Mouse (Mus musculus): ENCODE results near the gene Mrtfa. TPM values are rescaled to one million over a fixed set of nuclear protein-coding genes. Genes with fewer than 3 reads are reported as not detected.

Mrtfa gene
- polyA plus RNA-seq, 1 experiment from 2014 or later = 14.7 TPM

- WGBS = 95% methylated on average over 9 of the region's 9 CpGs
- H3K36me3 ChIP-seq (ENCODE audit: control insufficient read depth, insufficient read depth, low read length) = no peaks in the 10 kb centered on the region
- peaks cover under 1% of the 10 kb centered on the region; the same call in 1 of the 2 replicates for H3K9me3 ChIP-seq (ENCODE audit: control insufficient read depth, low read length)
- H3K27ac ChIP-seq (replicated peaks in 1 of 2; ENCODE audit: control insufficient read depth in 1 of 2, insufficient read depth in 1 of 2, low read depth in 2 of 2, low read length in 2 of 2) = no peak overlapping the region
- H3K4me1 ChIP-seq (ENCODE audit: control insufficient read depth in 2 of 2, insufficient read depth in 2 of 2, low read length in 2 of 2) = peaks cover 4 to 8% of the 10 kb centered on the region in 2 experiments; a peak in 2 of 4 replicates
- ATAC-seq (ENCODE audit: insufficient number of reproducible peaks, insufficient read depth, low FRiP score, low read depth) = no peak
- no peaks in the 10 kb centered on the region for H3K27me3 ChIP-seq (ENCODE audit: control insufficient read depth, insufficient read depth, low read length)
- no peak overlapping the region for H3K4me3 ChIP-seq (ENCODE audit: control insufficient read depth in 1 of 2, insufficient read depth in 1 of 2, low read depth in 1 of 2, low read length in 2 of 2)
- no peak overlapping the region for H3K4me2 ChIP-seq (ENCODE audit: low read length)
- H3K9ac ChIP-seq (ENCODE audit: low read length) = no peak overlapping the region
Measured at GRCm38 (mm10) chr15:81080405-81080804, 110.2 kb downstream of the Mrtfa start.

GRCm38 (mm10) chr15:81079255-81079654 is 111.3 kb downstream of the Mrtfa start:
- no peak for ATAC-seq (ENCODE audit: insufficient number of reproducible peaks, insufficient read depth, low FRiP score, low read depth)
- no peak overlapping the region for H3K4me3 ChIP-seq (ENCODE audit: control insufficient read depth in 1 of 2, insufficient read depth in 1 of 2, low read depth in 1 of 2, low read length in 2 of 2)
- H3K9me3 ChIP-seq (ENCODE audit: control insufficient read depth, low read length) = peaks cover 6% of the 10 kb centered on the region; the same call in 1 of the 2 replicates
- no peak overlapping the region for H3K4me2 ChIP-seq (ENCODE audit: low read length)
- H3K4me1 ChIP-seq (ENCODE audit: control insufficient read depth in 2 of 2, insufficient read depth in 2 of 2, low read length in 2 of 2) = peaks cover 4 to 8% of the 10 kb centered on the region in 2 experiments; a peak in 1 of 4 replicates
- no peak overlapping the region for H3K27ac ChIP-seq (replicated peaks in 1 of 2; ENCODE audit: control insufficient read depth in 1 of 2, insufficient read depth in 1 of 2, low read depth in 2 of 2, low read length in 2 of 2)
- no peak overlapping the region for H3K9ac ChIP-seq (ENCODE audit: low read length)
- H3K27me3 ChIP-seq (ENCODE audit: control insufficient read depth, insufficient read depth, low read length) = no peaks in the 10 kb centered on the region
- H3K36me3 ChIP-seq (ENCODE audit: control insufficient read depth, insufficient read depth, low read length) = no peaks in the 10 kb centered on the region
- 70% methylated on average over 3 of the region's 3 CpGs for WGBS

GRCm38 (mm10) chr15:81077551-81077950 is 113.0 kb downstream of the Mrtfa start:
- Histone ChIP-seq H3K9me3 (ENCODE audit: control insufficient read depth, low read length) (peaks cover 6% of the 10 kb centered on the region; the same call in 1 of the 2 replicates), H3K4me3 (ENCODE audit: control insufficient read depth in 1 of 2, insufficient read depth in 1 of 2, low read depth in 1 of 2, low read length in 2 of 2) (no peak overlapping the region)

GRCm38 (mm10) chr15:81074543-81074942 is 116.0 kb downstream of the Mrtfa start:
- H3K9me3 ChIP-seq (ENCODE audit: control insufficient read depth, low read length) = peaks cover 6% of the 10 kb centered on the region; the same call in 1 of the 2 replicates
- no peak for ATAC-seq (ENCODE audit: insufficient number of reproducible peaks, insufficient read depth, low FRiP score, low read depth)
- WGBS = 74% methylated on average over 1 of the region's 1 CpGs
- H3K9ac ChIP-seq (ENCODE audit: low read length) = no peak overlapping the region
- H3K27ac ChIP-seq (replicated peaks in 1 of 2; ENCODE audit: control insufficient read depth in 1 of 2, insufficient read depth in 1 of 2, low read depth in 2 of 2, low read length in 2 of 2) = no peak overlapping the region
- H3K4me2 ChIP-seq (ENCODE audit: low read length) = no peak overlapping the region
- H3K27me3 ChIP-seq (ENCODE audit: control insufficient read depth, insufficient read depth, low read length) = peaks cover 4% of the 10 kb centered on the region; the same call in 1 of the 2 replicates
- H3K36me3 ChIP-seq (ENCODE audit: control insufficient read depth, insufficient read depth, low read length) = no peaks in the 10 kb centered on the region
- no peak overlapping the region for H3K4me3 ChIP-seq (ENCODE audit: control insufficient read depth in 1 of 2, insufficient read depth in 1 of 2, low read depth in 1 of 2, low read length in 2 of 2)
- peaks cover 0 to 2% of the 10 kb centered on the region in 2 experiments; a peak in 1 of 4 replicates for H3K4me1 ChIP-seq (ENCODE audit: control insufficient read depth in 2 of 2, insufficient read depth in 2 of 2, low read length in 2 of 2)

More at GRCm38 (mm10) chr15:81077551-81077950, 113.0 kb downstream of the Mrtfa start:
- 92% methylated on average over 4 of the region's 4 CpGs for WGBS
- ATAC-seq (ENCODE audit: insufficient number of reproducible peaks, insufficient read depth, low FRiP score, low read depth) = no peak
- Histone ChIP-seq H3K4me2 (ENCODE audit: low read length) (no peak overlapping the region), H3K27me3 (ENCODE audit: control insufficient read depth, insufficient read depth, low read length) (no peaks in the 10 kb centered on the region), H3K9ac (ENCODE audit: low read length) (no peak overlapping the region), H3K4me1 (ENCODE audit: control insufficient read depth in 2 of 2, insufficient read depth in 2 of 2, low read length in 2 of 2) (peaks cover 4 to 5% of the 10 kb centered on the region in 2 experiments; a peak in 1 of 4 replicates), H3K36me3 (ENCODE audit: control insufficient read depth, insufficient read depth, low read length) (no peaks in the 10 kb centered on the region), H3K27ac (replicated peaks in 1 of 2; ENCODE audit: control insufficient read depth in 1 of 2, insufficient read depth in 1 of 2, low read depth in 2 of 2, low read length in 2 of 2) (no peak overlapping the region)

- Histone ChIP-seq H3K27ac (replicated peaks in 1 of 2; ENCODE audit: control insufficient read depth in 1 of 2, insufficient read depth in 1 of 2, low read depth in 2 of 2, low read length in 2 of 2) (0 out of 4 replicates have a peak overlapping the region, but pooled peaks of 1 of the 2 experiments have one; percentile 33), H3K4me1 (ENCODE audit: control insufficient read depth in 2 of 2, insufficient read depth in 2 of 2, low read length in 2 of 2) (no peaks in the 10 kb centered on the region; a peak in 1 of 4 replicates), H3K9ac (ENCODE audit: low read length) (no peak overlapping the region), H3K4me2 (ENCODE audit: low read length) (no peak overlapping the region), H3K9me3 (ENCODE audit: control insufficient read depth, low read length) (peaks cover 7% of the 10 kb centered on the region; the same call in 1 of the 2 replicates), H3K4me3 (ENCODE audit: control insufficient read depth in 1 of 2, insufficient read depth in 1 of 2, low read depth in 1 of 2, low read length in 2 of 2) (no peak overlapping the region), H3K36me3 (ENCODE audit: control insufficient read depth, insufficient read depth, low read length) (no peaks in the 10 kb centered on the region), H3K27me3 (ENCODE audit: control insufficient read depth, insufficient read depth, low read length) (peaks cover 4% of the 10 kb centered on the region; the same call in 1 of the 2 replicates)
- 33% methylated on average over 2 of the region's 2 CpGs for WGBS
- ATAC-seq (ENCODE audit: insufficient number of reproducible peaks, insufficient read depth, low FRiP score, low read depth) = no peak
Measured at GRCm38 (mm10) chr15:81073751-81074150, 116.8 kb downstream of the Mrtfa start.

GRCm38 (mm10) chr15:81072748-81073147 is 117.8 kb downstream of the Mrtfa start:
- Histone ChIP-seq H3K4me2 (ENCODE audit: low read length) (no peak overlapping the region), H3K4me1 (ENCODE audit: control insufficient read depth in 2 of 2, insufficient read depth in 2 of 2, low read length in 2 of 2) (no peaks in the 10 kb centered on the region; a peak in 1 of 4 replicates), H3K27ac (replicated peaks in 1 of 2; ENCODE audit: control insufficient read depth in 1 of 2, insufficient read depth in 1 of 2, low read depth in 2 of 2, low read length in 2 of 2) (no peak overlapping the region), H3K9me3 (ENCODE audit: control insufficient read depth, low read length) (peaks cover 12% of the 10 kb centered on the region; the same call in 1 of the 2 replicates), H3K27me3 (ENCODE audit: control insufficient read depth, insufficient read depth, low read length) (peaks cover 4% of the 10 kb centered on the region; the same call in 1 of the 2 replicates), H3K4me3 (ENCODE audit: control insufficient read depth in 1 of 2, insufficient read depth in 1 of 2, low read depth in 1 of 2, low read length in 2 of 2) (no peak overlapping the region), H3K9ac (ENCODE audit: low read length) (no peak overlapping the region), H3K36me3 (ENCODE audit: control insufficient read depth, insufficient read depth, low read length) (no peaks in the 10 kb centered on the region)
- no peak for ATAC-seq (ENCODE audit: insufficient number of reproducible peaks, insufficient read depth, low FRiP score, low read depth)
- 65% methylated on average over 2 of the region's 2 CpGs for WGBS

- Histone ChIP-seq H3K4me2 (ENCODE audit: low read length) (no peak overlapping the region), H3K36me3 (ENCODE audit: control insufficient read depth, insufficient read depth, low read length) (no peaks in the 10 kb centered on the region), H3K9me3 (ENCODE audit: control insufficient read depth, low read length) (peaks cover 12% of the 10 kb centered on the region; the same call in 1 of the 2 replicates), H3K4me3 (ENCODE audit: control insufficient read depth in 1 of 2, insufficient read depth in 1 of 2, low read depth in 1 of 2, low read length in 2 of 2) (no peak overlapping the region), H3K4me1 (ENCODE audit: control insufficient read depth in 2 of 2, insufficient read depth in 2 of 2, low read length in 2 of 2) (peaks cover 6 to 14% of the 10 kb centered on the region in 2 experiments; a peak in 3 of 4 replicates), H3K27me3 (ENCODE audit: control insufficient read depth, insufficient read depth, low read length) (peaks cover 6% of the 10 kb centered on the region; the same call in 1 of the 2 replicates), H3K27ac (replicated peaks in 1 of 2; ENCODE audit: control insufficient read depth in 1 of 2, insufficient read depth in 1 of 2, low read depth in 2 of 2, low read length in 2 of 2) (no peak overlapping the region), H3K9ac (ENCODE audit: low read length) (no peak overlapping the region)
- no peak for ATAC-seq (ENCODE audit: insufficient number of reproducible peaks, insufficient read depth, low FRiP score, low read depth)
- WGBS = 62% methylated on average over 1 of the region's 1 CpGs
Measured at GRCm38 (mm10) chr15:81070470-81070869, 120.1 kb downstream of the Mrtfa start.

Measured in heart, embryonic 14.5 days (tissue).